11 mouse cellular contexts compared by ENCODE assay signal in the genomic region with DNA sequence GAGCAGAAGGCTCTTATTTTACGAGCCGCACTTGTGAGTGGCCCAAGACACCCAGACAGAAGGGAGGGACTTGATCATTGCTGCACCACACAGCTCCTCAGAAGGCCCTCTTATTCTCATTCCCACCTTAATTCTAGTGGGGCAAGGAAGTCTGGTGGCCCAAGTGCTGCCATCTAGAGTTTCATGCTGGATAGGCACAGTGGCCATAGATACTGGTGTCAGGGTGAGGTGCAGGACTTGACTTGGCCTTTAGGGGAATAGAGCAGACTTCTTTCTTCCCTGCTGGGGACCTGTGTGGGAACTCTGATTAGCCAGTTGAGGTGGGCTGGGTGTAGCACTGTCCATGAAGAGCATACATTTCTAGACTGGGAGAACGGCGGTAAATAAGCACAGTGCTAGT. TPM values are rescaled to one million over a fixed set of nuclear protein-coding genes. Genes with fewer than 3 reads are reported as not detected.
DNase-seq lines count a peak whose midpoint lies in the region; TF ChIP-seq lines count a peak whose summit lies in the region.
"Had no signal": no experiment of that assay in that cellular context is flagged by ENCODE, and none has a peak within 500 bp of the region (broad histone marks: within the 10 kb centered on the region; RNA-seq: fewer than 3 reads in every experiment).

No protein-coding gene starts in this region.

- H3K27me3 ChIP-seq in liver, adult 2 months (ENCODE audit: control insufficient read depth, insufficient read depth, low read length) = no peaks in the 10 kb centered on the region
- H3K27me3 ChIP-seq: embryonic facial prominence, embryonic 15.5 days; hindbrain, embryonic 12.5 days; limb, embryonic 15.5 days had no signal

- WGBS in liver, adult 2 months = 96% methylated on average over 4 of the region's 4 CpGs

- no peaks in the 10 kb centered on the region for H3K79me2 ChIP-seq in liver, adult 2 months (ENCODE audit: control insufficient read depth, insufficient read depth, low read length)

- H3K4me1 ChIP-seq in liver, adult 2 months (ENCODE audit: control insufficient read depth, insufficient read depth, low read length) = no peaks in the 10 kb centered on the region
- H3K4me1 ChIP-seq in ES-E14 (ENCODE audit: control insufficient read depth in 2 of 2, insufficient read depth in 2 of 2, low read length in 2 of 2, poor library complexity in 1 of 2) = peaks cover 0 to under 1% of the 10 kb centered on the region in 2 experiments; a peak in 2 of 4 replicates
- H3K4me1 ChIP-seq: embryonic facial prominence, embryonic 15.5 days; hindbrain, embryonic 12.5 days; limb, embryonic 15.5 days had no signal

- DNase-seq in liver, adult 2 months (ENCODE audit: extremely low read depth, low read depth, low spot score) = no peak
- DNase-seq in liver (no peak), ES-E14 (ENCODE audit: low read depth, low spot score) (peak; percentile 56)
- peak; percentile 9 for DNase-seq in forelimb bud, embryonic 11.5 days (ENCODE audit: low read depth, low spot score)
- peak; percentile 36 for DNase-seq in retina, embryonic 14.5 days (ENCODE audit: low spot score)
- no peak for DNase-seq in adrenal gland, postnatal 4 days (ENCODE audit: low spot score in 2 of 2)
- no peak for DNase-seq in layer of hippocampus, adult 9-11 months
- DNase-seq in neural tube, embryonic 10.5 days (ENCODE audit: extremely low spot score, low spot score) = no peak

- in situ Hi-C loops in ES-E14 (cut with MboI; ENCODE audit: low sequenced_read_pairs in 2 of 2, unreplicated experiment in 2 of 2) = no loop called here

- no peak overlapping the region for H3K4me3 ChIP-seq in liver, adult 2 months (ENCODE audit: insufficient read depth, low read depth, low read length)
- H3K4me3 ChIP-seq in ES-E14 (ENCODE audit: insufficient read depth in 1 of 2, low read depth in 1 of 2, low read length in 2 of 2, poor library complexity in 1 of 2, severe bottlenecking in 1 of 2) = no peak overlapping the region
- H3K4me3 ChIP-seq: embryonic facial prominence, embryonic 15.5 days; hindbrain, embryonic 12.5 days; limb, embryonic 15.5 days had no signal

- TF ChIP-seq POLR2A in liver, adult 2 months (IDR thresholded peaks at IDR 0.05; ENCODE audit: extremely low read depth, insufficient read depth, low read length) = no peak

- no peaks in the 10 kb centered on the region for H3K9me3 ChIP-seq in ES-E14 (ENCODE audit: control insufficient read depth, insufficient read depth, low read depth, low read length)
- H3K9me3 ChIP-seq: hindbrain, embryonic 12.5 days; limb, embryonic 15.5 days had no signal

- H3K27ac ChIP-seq in liver, adult 2 months (replicated peaks; ENCODE audit: insufficient read depth, low read depth, low read length) = no peak overlapping the region
- H3K27ac ChIP-seq in ES-E14 (ENCODE audit: insufficient read depth, low read depth, low read length, poor library complexity, severe bottlenecking) = no peak overlapping the region
- H3K27ac ChIP-seq: embryonic facial prominence, embryonic 15.5 days; hindbrain, embryonic 12.5 days; limb, embryonic 15.5 days had no signal

- TF ChIP-seq CTCF in liver, adult 2 months (IDR thresholded peaks at IDR 0.05; ENCODE audit: low read depth, low read length) = peak; percentile 18; the same call in 1 of the 2 replicates

- no peak overlapping the region for H3K9ac ChIP-seq in liver, adult 2 months (ENCODE audit: low read depth, low read length)
- H3K9ac ChIP-seq in ES-E14 (ENCODE audit: insufficient read depth, low read depth, low read length, poor library complexity, severe bottlenecking) = no peak overlapping the region
- H3K9ac ChIP-seq: embryonic facial prominence, embryonic 15.5 days; hindbrain, embryonic 12.5 days; limb, embryonic 15.5 days had no signal

- peaks cover 17% of the 10 kb centered on the region; the same call in 1 of the 2 replicates for H3K36me3 ChIP-seq in liver, adult 2 months (ENCODE audit: control insufficient read depth, insufficient read depth, low read length)
- peaks cover 46% of the 10 kb centered on the region for H3K36me3 ChIP-seq in ES-E14 (ENCODE audit: control insufficient read depth, insufficient read depth, low read length, poor library complexity, severe bottlenecking)

TF ChIP-seq in ES-E14, 5 proteins besides CTCF, POLR2A, EP300 and RAD21:
- TF ChIP-seq ZC3H11A (IDR thresholded peaks at IDR 0.05; ENCODE audit: borderline replicate concordance, low read depth, low read length) (no peak), MAFK (IDR thresholded peaks at IDR 0.05; ENCODE audit: insufficient read depth, low read depth, low read length) (no peak), ZNF384 (IDR thresholded peaks at IDR 0.05; ENCODE audit: low read depth, low read length) (no peak), CHD2 (IDR thresholded peaks at IDR 0.05; ENCODE audit: low read depth, low read length) (no peak), HCFC1 (IDR thresholded peaks at IDR 0.05; ENCODE audit: borderline replicate concordance, insufficient read depth, low read length) (no peak)

RNA-seq across cellular contexts. Expression of a gene that starts 7.9 kb away (rescaled TPM):
- total RNA-seq in liver, adult 2 months (2014; rRNA removed) = 3.4 and 6.3 TPM in 2 replicates
- polyA plus RNA-seq in liver, adult 2 months (2012; rRNA removed) = 2.4 and 5.1 TPM in 2 replicates
- 56.1 and 86.8 TPM in 2 replicates for total RNA-seq in ES-E14 (2012; rRNA removed)
- total RNA-seq in adrenal gland, postnatal 4 days (2021) = 10 to 100 TPM; 15.6 to 15.7 TPM

RNA-seq across cellular contexts. Expression of a gene that starts 19.9 kb away (rescaled TPM):
- total RNA-seq in liver, adult 2 months (2014; rRNA removed) = 10.1 and 11.7 TPM in 2 replicates
- 21.1 and 24.9 TPM in 2 replicates for polyA plus RNA-seq in liver, adult 2 months (2012; rRNA removed)
- 28.8 and 36.8 TPM in 2 replicates for total RNA-seq in ES-E14 (2012; rRNA removed)
- 10 to 100 TPM; 53.4 to 54.3 TPM for total RNA-seq in adrenal gland, postnatal 4 days (2021)

RNA-seq across cellular contexts. Expression of a gene that starts 29.9 kb away (rescaled TPM):
- 154 and 180 TPM in 2 replicates for total RNA-seq in liver, adult 2 months (2014; rRNA removed)
- polyA plus RNA-seq in liver, adult 2 months (2012; rRNA removed) = 55.9 and 60.7 TPM in 2 replicates
- total RNA-seq in ES-E14 (2012; rRNA removed) = 77.4 and 115 TPM in 2 replicates
- 100 to 1,000 TPM; 309 to 324 TPM for total RNA-seq in adrenal gland, postnatal 4 days (2021)

RNA-seq across cellular contexts. Expression of a gene that starts 54.3 kb away (rescaled TPM):
- total RNA-seq in liver, adult 2 months (2014; rRNA removed) = 8.2 and 10.3 TPM in 2 replicates
- polyA plus RNA-seq in liver, adult 2 months (2012; rRNA removed) = 0.71 and 0.87 TPM in 2 replicates
- 8.3 and 9.5 TPM in 2 replicates for total RNA-seq in ES-E14 (2012; rRNA removed)
- total RNA-seq in adrenal gland, postnatal 4 days (2021) = 10 to 100 TPM; 25.8 to 31.0 TPM

Comparison
In these comparisons a context has a peak if more than half of its experiments do, and no peak if none do; other contexts are left out.
1. DNase-seq: peak in ES-E14 (single experiment), forelimb bud, embryonic 11.5 days (single experiment) and retina, embryonic 14.5 days (single experiment); none in liver, adult 2 months (single experiment), liver (single experiment), adrenal gland, postnatal 4 days (0 of 2), layer of hippocampus, adult 9-11 months (single experiment) and neural tube, embryonic 10.5 days (single experiment).